Mouse (Mus musculus) Muller cell, postnatal 12 days (primary cell): ENCODE measurements around the gene Myo1b.
A peak's percentile ranks its signal among the peaks of the same experiment; 100 is the strongest.

Experiments
- DNase-seq: peaks from one replicate; pipeline ENCODE4 v3.0.0-alpha.2; 2015; ENCODE audit errors: inconsistent ontology term

Myo1b gene

GRCm38 (mm10) chr1:51734721-51735120 is 181.2 kb downstream of the Myo1b start:
- DNase-seq: peak; percentile 10

- DNase-seq: no peak
Measured at GRCm38 (mm10) chr1:51729407-51729806, 186.5 kb downstream of the Myo1b start.

DNA sequence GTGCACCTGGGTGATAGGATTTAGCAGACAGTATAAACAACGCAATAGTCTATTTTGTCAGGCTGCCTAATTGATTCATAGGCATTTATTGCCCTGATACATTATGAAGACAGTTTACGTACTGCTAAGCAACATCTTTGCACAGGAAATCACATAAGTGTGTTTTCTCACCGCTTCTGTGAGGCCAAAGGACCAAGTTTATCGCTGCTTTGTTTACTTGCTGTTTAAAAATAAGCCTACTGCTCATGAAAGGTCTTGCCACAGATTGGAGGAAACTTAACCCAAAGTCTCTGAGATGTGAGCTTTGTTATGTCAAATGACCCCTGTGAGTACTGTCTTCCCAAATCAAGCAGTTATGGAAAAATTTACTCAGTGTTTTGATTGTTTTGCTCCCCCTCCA is 187.1 kb downstream of the Myo1b start:
- no peak for DNase-seq

DNA sequence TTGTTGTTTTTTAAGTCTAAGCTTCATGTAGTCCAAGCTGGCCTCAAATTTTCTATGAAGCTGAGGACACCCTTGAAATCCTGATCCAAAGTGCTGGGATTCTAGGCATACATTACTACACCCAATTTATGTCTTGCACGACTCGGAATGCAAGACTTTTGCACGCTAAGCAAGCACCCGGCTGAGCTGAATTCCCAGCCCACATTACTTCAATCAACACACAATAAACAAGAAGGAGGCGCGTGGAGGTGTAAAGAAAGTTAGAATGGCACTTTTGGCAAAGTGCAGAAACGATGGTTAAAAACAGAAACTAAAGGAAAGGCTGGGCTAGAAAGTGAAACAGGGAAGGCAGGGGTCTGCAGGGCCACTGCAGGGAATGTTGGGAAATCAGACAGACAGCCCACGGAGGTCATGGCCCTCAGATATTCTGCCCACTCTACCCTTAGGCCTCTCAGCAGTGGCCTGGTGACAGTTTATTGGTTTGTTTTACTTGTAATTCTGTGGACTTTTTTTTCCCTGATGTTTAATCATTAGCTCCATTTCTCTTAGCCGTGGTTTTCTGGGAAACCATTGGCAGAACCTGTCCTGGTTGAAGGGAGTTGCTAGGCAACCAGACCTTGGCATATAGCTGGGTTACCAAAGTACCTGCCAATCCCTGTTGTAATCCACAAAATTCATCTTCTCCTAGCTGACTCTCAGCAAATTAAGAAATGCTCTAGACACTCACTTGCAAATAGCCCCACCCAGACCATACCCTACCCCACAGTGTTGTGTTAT is 195.8 kb downstream of the Myo1b start:
- DNase-seq: no peak

GRCm38 (mm10) chr1:51710831-51711230 is 205.0 kb downstream of the Myo1b start:
- DNase-seq: no peak

GRCm38 (mm10) chr1:51706106-51706505 is 209.8 kb downstream of the Myo1b start:
- DNase-seq: no peak

- no peak for DNase-seq
Measured at GRCm38 (mm10) chr1:51704610-51705009, 211.3 kb downstream of the Myo1b start.
